Mouse (Mus musculus) kidney, postnatal 0 days (tissue): ENCODE measurements around the gene Pacsin3. TPM values are rescaled to one million over a fixed set of nuclear protein-coding genes. Genes with fewer than 3 reads are reported as not detected.

ENCODE experiments used
- ATAC-seq: fragments of 200-750 bp; cut with Nextera tagmentation; replicated peaks from 2 replicates; pipeline ENCODE4 v1.8.0; 2017; ENCODE audit warnings: low read depth, moderate number of reproducible peaks, moderate TSS enrichment, moderate library complexity; ENCODE audit not compliant: low FRiP score
- DNase-seq: peaks from one replicate; pipeline ENCODE4 v3.0.0-alpha.2; 2016; ENCODE audit warnings: low spot score
- H3K27ac ChIP-seq: fragments of 300-500 bp; sonication (generic); 2 replicates; pipeline ENCODE4 v1.5.1; 2014; ENCODE audit warnings: mild to moderate bottlenecking
- H3K27me3 ChIP-seq: fragments of 300-500 bp; sonication (generic); 2 replicates; pipeline ENCODE4 v1.6.1; 2014; ENCODE audit warnings: low read length, mixed read lengths; ENCODE audit not compliant: insufficient read depth
- H3K36me3 ChIP-seq: fragments of 300-500 bp; sonication (generic); 2 replicates; pipeline ENCODE4 v1.6.1; 2014; ENCODE audit warnings: low read length, mixed read lengths; ENCODE audit not compliant: insufficient read depth
- H3K4me1 ChIP-seq: fragments of 300-500 bp; sonication (generic); replicated peaks from 2 replicates; pipeline ENCODE4 v1.6.1; 2014; ENCODE audit warnings: antibody characterized with exemption, low read length, mixed read lengths; ENCODE audit not compliant: insufficient read depth
- H3K4me2 ChIP-seq: fragments of 300-500 bp; sonication (generic); 2 replicates; pipeline ENCODE4 v1.6.1; 2014; ENCODE audit warnings: mild to moderate bottlenecking, low read length, moderate library complexity, mixed read lengths
- H3K4me3 ChIP-seq: fragments of 300-500 bp; sonication (generic); replicated peaks from 2 replicates; pipeline ENCODE4 v1.5.1; 2014; ENCODE audit warnings: low read depth, low read length
- H3K9ac ChIP-seq: fragments of 300-500 bp; sonication (generic); 2 replicates; pipeline ENCODE4 v1.6.1; 2014; ENCODE audit warnings: low read depth, low read length
- H3K9me3 ChIP-seq: fragments of 300-500 bp; sonication (generic); replicated peaks from 2 replicates; pipeline ENCODE4 v1.6.1; 2016; ENCODE audit warnings: low read length, inconsistent platforms, mixed read lengths
- CTCF ChIP-seq: IDR thresholded peaks from 2 replicates; pipeline ENCODE4 v1.5.1; 2016; ENCODE audit warnings: antibody characterized with exemption, low read depth, mild to moderate bottlenecking, moderate library complexity
- WGBS: fragments of 180-500 bp; shearing (Covaris S2); extraction: QIAGEN DNeasy Blood & Tissue Kit; methylation state at CpG from one replicate; pipeline ENCODE4 v1.1.7; 2014; 5-methylcytosine and 5-hydroxymethylcytosine counted together
- polyA plus RNA-seq: library from polyadenylated mRNA; unstranded; fragments of >200 nt; fragmentation: Nextera tagmentation; extraction: Ambion mirVana; gene quantifications from 2 replicates; pipeline ENCODE4 v1.2.1, GENCODE M21; 2015

The Pacsin3 gene
- polyA plus RNA-seq, 1 experiment from 2014 or later: 32.7 TPM

- DNase-seq (no peak), ATAC-seq (no peak)
- Histone ChIP-seq H3K4me3 (no peak overlapping the region), H3K4me1 (0 out of 2 replicates have a peak, but pooled peaks cover 4% of the 10 kb centered on the region), H3K27me3 (no peaks in the 10 kb centered on the region), H3K36me3 (no peaks in the 10 kb centered on the region), H3K9ac (no peak overlapping the region), H3K4me2 (no peak overlapping the region), H3K27ac (no peak overlapping the region), H3K9me3 (no peaks in the 10 kb centered on the region)
- WGBS: 69% methylated on average over 4 of the region's 4 CpGs
- TF ChIP-seq CTCF: no peak
Measured at GRCm38 (mm10) chr2:91252001-91252400, 3.8 kb upstream of the Pacsin3 start.

GRCm38 (mm10) chr2:91252512-91252911 is 3.2 kb upstream of the Pacsin3 start:
- Histone ChIP-seq H3K9me3 (no peaks in the 10 kb centered on the region), H3K4me3 (no peak overlapping the region), H3K36me3 (no peaks in the 10 kb centered on the region), H3K9ac (no peak overlapping the region), H3K27me3 (no peaks in the 10 kb centered on the region), H3K27ac (no peak overlapping the region), H3K4me2 (no peak overlapping the region), H3K4me1 (peaks cover 7% of the 10 kb centered on the region)
- WGBS: 54% methylated on average over 4 of the region's 4 CpGs
- TF ChIP-seq CTCF: 0 out of 2 replicates have a peak, but pooled peaks have one; percentile 4
- ATAC-seq (no peak), DNase-seq (no peak)

GRCm38 (mm10) chr2:91254725-91255380 is 901 bp upstream of the Pacsin3 start:
- no peak overlapping the region for H3K4me3 ChIP-seq
- H3K4me1 ChIP-seq: peaks cover 11% of the 10 kb centered on the region
- WGBS: 24% methylated on average over 8 of the region's 8 CpGs
- no peak for ATAC-seq
- H3K9me3 ChIP-seq: no peaks in the 10 kb centered on the region
- no peaks in the 10 kb centered on the region for H3K36me3 ChIP-seq
- H3K27me3 ChIP-seq: no peaks in the 10 kb centered on the region
- TF ChIP-seq CTCF: no peak
- no peak overlapping the region for H3K27ac ChIP-seq
- DNase-seq: no peak
- no peak overlapping the region for H3K9ac ChIP-seq
- no peak overlapping the region for H3K4me2 ChIP-seq

GRCm38 (mm10) chr2:91256256-91257125 is 737 bp downstream of the Pacsin3 start:
- Histone ChIP-seq H3K4me3 (peak overlapping the region; percentile 71), H3K9ac (peak overlapping the region; percentile 72), H3K4me2 (peak overlapping the region; percentile 93), H3K9me3 (no peaks in the 10 kb centered on the region), H3K36me3 (0 out of 2 replicates have a peak, but pooled peaks cover 8% of the 10 kb centered on the region), H3K27ac (peak overlapping the region; percentile 86), H3K27me3 (no peaks in the 10 kb centered on the region), H3K4me1 (peaks cover 11% of the 10 kb centered on the region)
- ATAC-seq (peak; percentile 66), DNase-seq (peak; percentile 18)
- WGBS: under 1% methylated on average over 52 of the region's 52 CpGs
- no peak for TF ChIP-seq CTCF

- H3K4me2 ChIP-seq: peak overlapping the region; percentile 93
- peaks cover 11% of the 10 kb centered on the region for H3K4me1 ChIP-seq
- no peaks in the 10 kb centered on the region for H3K27me3 ChIP-seq
- 2% methylated on average over 22 of the region's 22 CpGs for WGBS
- DNase-seq: peak; percentile 84
- H3K4me3 ChIP-seq: peak overlapping the region; percentile 71
- peak overlapping the region; percentile 86 for H3K27ac ChIP-seq
- 0 out of 2 replicates have a peak, but pooled peaks cover 10% of the 10 kb centered on the region for H3K36me3 ChIP-seq
- H3K9me3 ChIP-seq: no peaks in the 10 kb centered on the region
- ATAC-seq: peak; percentile 71
- H3K9ac ChIP-seq: peak overlapping the region; percentile 72
- no peak for TF ChIP-seq CTCF
Measured at GRCm38 (mm10) chr2:91257126-91257980, 1.6 kb downstream of the Pacsin3 start.
